In genomic region chr4:65158651-65159050, GRCm38 (mm10) we compare ENCODE assay signal across 14 mouse cellular contexts. TPM values are rescaled to one million over a fixed set of nuclear protein-coding genes. Genes with fewer than 3 reads are reported as not detected.
"Had no signal": no experiment of that assay in that cellular context is flagged by ENCODE, and none has a peak within 500 bp of the region (broad histone marks: within the 10 kb centered on the region; RNA-seq: fewer than 3 reads in every experiment).

No protein-coding gene starts in this region.

- H3K4me1 ChIP-seq: midbrain, embryonic 12.5 days; neural tube, embryonic 13.5 days had no signal

- DNase-seq: kidney, postnatal 25 days; lung, adult 18-20 months; retina, postnatal 1 day; right cerebral cortex, postnatal 4 days; spleen, adult 18-20 months; thymus, adult 18-20 months; thymus, postnatal 36 days had no signal

- H3K9ac ChIP-seq: limb, embryonic 13.5 days; liver, embryonic 14.5 days; midbrain, embryonic 12.5 days; neural tube, embryonic 13.5 days had no signal

- H3K36me3 ChIP-seq: midbrain, embryonic 12.5 days; neural tube, embryonic 13.5 days had no signal

- ATAC-seq: midbrain, embryonic 16.5 days had no signal

- H3K27ac ChIP-seq: left cerebral cortex, adult 2 months; limb, embryonic 13.5 days; liver, embryonic 14.5 days; midbrain, embryonic 12.5 days; neural tube, embryonic 13.5 days had no signal

- H3K4me3 ChIP-seq: left cerebral cortex, adult 2 months; limb, embryonic 13.5 days; midbrain, embryonic 12.5 days; neural tube, embryonic 13.5 days had no signal

- H3K9me3 ChIP-seq: limb, embryonic 13.5 days; midbrain, embryonic 12.5 days; neural tube, embryonic 13.5 days had no signal

- H3K4me2 ChIP-seq: limb, embryonic 13.5 days; midbrain, embryonic 12.5 days; neural tube, embryonic 13.5 days had no signal

- H3K27me3 ChIP-seq: limb, embryonic 13.5 days; midbrain, embryonic 12.5 days; neural tube, embryonic 13.5 days had no signal

RNA-seq across cellular contexts. Expression of gene Pappa, which starts 34.7 kb away (rescaled TPM):
- total RNA-seq: megakaryocyte-erythroid progenitor cell, adult 5-6 weeks had no signal
